Mouse (Mus musculus): ENCODE measurements at regions not wholly inside any gene's neighbourhood (a gene's known extent, or its start where the extent isn't known, plus 50 kb on each side); places are given as distances from the start of the nearest gene placed in this dataset.

GRCm38 (mm10) chr10:68606848-68607247 is 65.2 kb upstream of the Cabcoco1 start:
- DNase-seq, result no peak

DNA sequence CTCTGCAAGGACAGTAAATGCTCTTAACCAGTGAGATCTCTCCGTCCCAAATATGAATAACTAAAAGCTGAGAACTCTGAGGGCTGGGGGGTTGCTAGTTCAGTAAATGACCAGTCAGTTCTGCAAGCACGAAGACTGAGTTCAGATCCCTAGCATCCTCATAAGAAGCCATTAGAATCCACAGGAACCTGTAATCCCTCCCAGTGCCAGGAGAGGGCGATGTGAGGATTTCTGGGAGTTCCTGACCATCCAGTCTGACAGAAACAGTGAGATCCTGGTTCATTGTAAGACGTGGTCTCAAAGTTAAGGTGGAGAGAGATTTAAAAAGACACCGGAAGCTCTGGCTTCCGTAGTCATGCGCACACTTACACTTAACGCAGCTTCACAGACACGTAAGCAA is 70.2 kb upstream of the Cabcoco1 start:
- DNase-seq, result peak; percentile 57

DNA sequence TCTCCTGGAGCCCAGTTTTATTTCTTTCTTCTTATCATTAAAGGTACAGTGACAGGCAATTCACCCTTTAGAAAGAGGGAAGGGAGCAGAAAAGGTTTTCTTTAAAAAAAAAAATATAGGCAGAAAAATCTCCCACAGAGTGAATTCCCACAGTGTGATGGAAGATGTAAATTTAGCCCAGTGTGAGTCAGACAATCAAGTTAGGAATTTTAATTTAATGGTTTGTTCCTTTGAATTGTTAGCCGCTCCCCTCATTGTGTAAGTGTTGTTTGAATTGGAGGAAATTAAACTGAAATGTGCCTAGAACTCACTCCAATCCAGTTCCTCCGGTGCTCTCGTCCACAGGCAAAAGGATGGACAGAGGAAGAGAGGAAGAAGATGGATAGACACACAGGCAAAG is 71.0 kb upstream of the Cabcoco1 start:
- no peak for DNase-seq

DNA sequence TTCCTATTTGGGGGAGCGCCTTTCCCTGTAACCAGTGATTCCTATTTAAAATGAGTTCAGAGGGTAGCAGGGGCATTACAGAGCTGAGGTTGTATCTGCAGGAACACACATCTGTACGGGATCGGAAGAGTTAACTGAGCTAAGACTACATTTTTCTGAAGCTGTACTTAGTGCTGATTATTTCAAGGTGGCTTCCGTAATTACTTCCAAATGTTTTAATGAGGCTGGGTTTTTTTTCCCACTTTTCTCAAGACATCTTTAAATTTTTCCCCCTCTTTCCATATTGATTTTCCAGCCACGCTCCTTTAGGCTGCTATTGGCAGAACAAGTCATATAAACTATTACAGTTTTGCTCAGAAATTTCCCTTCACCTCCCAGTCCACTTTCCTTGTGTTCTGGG is 82.1 kb upstream of the Cabcoco1 start:
- no peak for DNase-seq

DNA sequence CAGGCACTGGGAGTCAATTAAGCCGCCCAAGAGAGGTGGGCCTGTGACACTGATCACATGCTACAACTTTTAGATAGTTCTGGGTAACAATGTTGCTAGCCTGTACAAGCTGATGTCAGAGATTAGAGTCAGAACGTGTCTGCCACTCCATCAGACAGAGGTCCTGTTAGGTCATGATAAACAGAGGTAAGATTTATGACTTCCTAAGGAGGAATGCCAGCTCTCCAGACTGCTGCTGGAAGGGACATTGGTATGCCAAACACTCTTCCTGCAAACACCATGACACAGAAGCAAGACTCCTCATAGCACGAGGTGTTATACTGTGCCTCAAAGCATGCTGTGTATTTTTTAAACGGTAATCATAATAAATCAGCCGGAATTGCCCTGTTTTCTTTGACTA is 83.6 kb upstream of the Cabcoco1 start:
- DNase-seq, result no peak

DNA sequence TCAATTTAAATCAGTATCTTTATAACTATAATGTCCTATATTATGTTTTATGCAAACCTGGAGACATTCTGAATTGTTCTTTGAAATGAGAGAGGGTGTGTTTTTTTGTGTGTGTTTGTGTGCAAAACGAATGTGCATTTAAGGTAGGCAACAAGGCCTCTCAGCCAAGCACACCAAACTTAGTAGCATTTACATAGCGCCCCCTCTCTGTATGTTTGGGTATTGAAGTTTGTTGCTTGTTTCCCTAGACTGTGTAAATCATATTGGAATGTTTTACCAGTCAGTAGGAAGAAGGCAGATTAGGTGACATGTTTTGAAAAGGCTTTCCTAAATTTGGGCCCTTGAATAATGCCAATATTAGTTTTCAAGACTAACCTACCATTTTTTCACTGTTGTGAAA is 84.1 kb upstream of the Cabcoco1 start:
- no peak for DNase-seq

DNA sequence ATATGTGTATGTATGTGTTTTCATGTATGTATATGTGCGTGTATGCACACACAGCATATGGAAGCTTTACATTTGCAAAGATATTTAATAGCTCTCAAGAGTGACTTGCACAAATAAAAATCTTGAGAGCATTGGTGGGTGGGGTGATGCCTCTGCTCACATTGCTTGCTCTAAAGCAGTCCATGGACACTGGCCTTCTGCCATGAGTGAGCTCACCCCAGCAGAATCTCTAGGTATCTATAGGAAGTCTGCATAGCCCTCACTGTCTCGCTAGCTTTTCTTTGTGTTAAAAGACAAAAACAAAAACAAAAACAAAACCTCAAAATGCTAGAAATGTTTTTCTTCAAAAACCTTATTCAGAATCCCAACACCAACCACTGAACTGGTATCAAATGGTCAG is 87.8 kb upstream of the Cabcoco1 start:
- no peak for DNase-seq

GRCm38 (mm10) chr10:68633180-68633579 is 90.3 kb upstream of the Tmem26 start:
- no peak for DNase-seq

- DNase-seq, result no peak
Observed at GRCm38 (mm10) chr10:68652700-68653099, 70.7 kb upstream of the Tmem26 start.

DNA sequence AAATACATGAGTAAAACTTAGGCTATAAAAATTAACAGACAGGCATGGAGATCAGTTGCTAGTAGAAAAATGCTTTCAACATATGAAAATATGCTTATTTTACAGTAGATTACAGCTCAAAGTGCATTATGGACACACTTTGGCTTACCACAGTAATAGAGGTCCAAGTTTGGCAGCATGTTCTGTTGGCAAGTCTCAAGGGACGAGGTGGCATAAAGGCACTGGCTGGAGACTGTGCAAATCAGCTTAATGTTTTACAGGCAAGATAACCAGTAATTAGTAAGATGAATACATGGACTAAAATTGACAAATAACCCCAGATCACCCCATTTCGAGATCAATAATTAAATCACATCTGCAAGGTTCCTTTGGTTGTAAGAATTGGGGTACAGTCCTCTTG is 68.0 kb upstream of the Tmem26 start:
- DNase-seq, result no peak

GRCm38 (mm10) chr10:68666094-68666493 is 57.4 kb upstream of the Tmem26 start:
- DNase-seq, result no peak

- no peak for DNase-seq
Observed at GRCm38 (mm10) chr10:68669330-68669729, 54.1 kb upstream of the Tmem26 start.

DNA sequence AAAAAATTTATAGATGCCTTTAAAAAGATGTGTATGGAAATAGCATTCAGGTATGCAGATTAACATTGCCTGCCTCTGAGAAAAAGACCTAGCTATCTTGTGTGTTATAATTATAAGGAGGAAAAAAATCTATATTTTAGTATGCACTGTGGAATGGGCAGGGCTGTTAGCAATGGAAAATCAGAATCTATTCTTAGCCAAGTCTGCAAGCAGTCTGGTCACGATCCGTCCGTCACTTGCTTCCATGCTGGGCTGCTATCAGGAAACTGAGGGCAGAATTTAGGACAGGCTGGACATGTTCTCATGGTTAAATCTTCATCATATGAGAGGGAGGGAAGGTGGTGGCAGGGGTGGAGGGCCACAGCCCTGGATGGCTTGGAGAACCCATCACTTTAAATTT is 53.5 kb upstream of the Tmem26 start:
- no peak for DNase-seq

GRCm38 (mm10) chr10:68672291-68672690 is 51.2 kb upstream of the Tmem26 start:
- DNase-seq, result no peak

DNA sequence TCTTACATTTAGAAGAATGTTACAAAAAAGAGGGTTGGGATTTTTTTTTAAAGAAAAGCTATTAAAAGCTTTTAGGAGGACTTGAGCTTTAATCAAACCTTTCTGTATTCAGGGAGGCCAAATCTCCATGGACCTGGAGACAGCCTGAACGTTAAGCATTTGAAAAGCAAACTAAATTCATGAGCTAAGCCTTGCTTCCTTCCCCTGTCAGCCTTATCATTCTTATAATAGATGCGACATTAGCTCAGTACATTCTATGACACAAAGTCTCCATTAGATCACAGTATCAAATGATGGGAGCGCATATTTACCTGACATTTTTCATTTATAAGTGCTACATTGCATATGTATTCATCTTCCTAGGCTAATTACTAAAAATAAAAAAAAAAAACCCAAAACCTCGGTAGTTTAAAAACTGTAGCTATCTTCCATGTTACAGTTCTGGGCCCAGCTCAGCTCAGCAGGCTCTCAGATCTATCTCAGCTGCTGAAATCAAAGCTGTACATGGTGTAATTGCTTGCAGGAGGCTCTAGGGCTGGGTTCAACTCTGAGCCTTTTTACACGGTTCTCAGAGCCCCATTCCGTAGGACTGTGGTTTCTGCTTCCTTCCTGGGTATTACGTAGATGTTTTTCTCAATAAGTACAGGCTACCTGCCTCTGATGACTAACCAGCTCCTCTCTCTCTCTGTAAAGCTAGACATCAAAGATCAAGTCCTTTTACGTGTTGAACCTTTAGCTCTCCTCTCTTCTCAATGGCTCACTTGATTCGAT is 50.2 kb upstream of the Tmem26 start:
- no peak for DNase-seq
